Mouse (Mus musculus) kidney, adult 11 months (tissue): Measurements from ENCODE around the gene Dhx34.

ENCODE experiments used
- DNase-seq: peaks from one replicate; pipeline ENCODE4 v3.0.0; 2022

The Dhx34 gene

GRCm38 (mm10) chr7:16208781-16209665 lies 12.8 kb downstream of the Dhx34 start:
- DNase-seq, result no peak

GRCm38 (mm10) chr7:16207496-16207895 lies 14.3 kb downstream of the Dhx34 start:
- no peak for DNase-seq

DNA sequence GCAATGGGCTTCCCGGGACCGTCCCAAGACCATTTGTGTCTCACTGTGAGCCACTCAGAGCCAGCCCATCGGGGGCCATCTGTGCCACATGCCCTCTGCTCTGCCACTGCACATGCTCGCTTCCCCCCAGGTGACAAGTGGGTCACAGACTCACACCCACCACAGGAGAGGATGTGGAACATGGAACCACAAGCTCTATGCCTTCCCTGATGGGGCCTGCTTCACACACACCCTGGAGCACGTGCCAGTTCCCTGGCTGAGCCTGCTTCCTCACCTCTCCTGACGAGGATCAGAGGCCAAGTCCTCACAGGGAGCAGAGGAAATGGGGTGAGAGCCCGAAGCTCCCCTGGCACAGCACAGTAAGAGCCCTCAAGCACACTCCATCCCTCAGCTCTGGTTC lies 14.8 kb downstream of the Dhx34 start:
- DNase-seq, result no peak

DNA sequence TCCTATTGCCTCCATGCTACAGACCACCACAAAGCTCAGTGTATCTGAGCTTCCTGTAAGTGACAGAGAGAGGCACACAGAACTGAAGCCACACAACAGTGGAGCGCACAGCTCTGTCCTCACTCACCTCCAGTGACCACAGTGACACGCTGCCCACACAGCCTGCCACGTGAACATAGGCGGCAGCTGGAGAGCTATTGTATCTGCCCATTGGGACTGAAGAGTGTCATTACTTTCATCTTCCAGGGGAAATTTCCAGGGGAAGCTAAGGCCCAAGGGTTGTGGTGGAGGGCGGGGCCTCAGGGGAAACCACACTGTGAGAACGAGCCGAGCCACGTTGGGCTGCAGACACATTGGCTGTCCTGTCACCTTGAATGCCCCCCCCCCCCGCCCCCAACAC lies 17.0 kb downstream of the Dhx34 start:
- DNase-seq, result no peak

DNA sequence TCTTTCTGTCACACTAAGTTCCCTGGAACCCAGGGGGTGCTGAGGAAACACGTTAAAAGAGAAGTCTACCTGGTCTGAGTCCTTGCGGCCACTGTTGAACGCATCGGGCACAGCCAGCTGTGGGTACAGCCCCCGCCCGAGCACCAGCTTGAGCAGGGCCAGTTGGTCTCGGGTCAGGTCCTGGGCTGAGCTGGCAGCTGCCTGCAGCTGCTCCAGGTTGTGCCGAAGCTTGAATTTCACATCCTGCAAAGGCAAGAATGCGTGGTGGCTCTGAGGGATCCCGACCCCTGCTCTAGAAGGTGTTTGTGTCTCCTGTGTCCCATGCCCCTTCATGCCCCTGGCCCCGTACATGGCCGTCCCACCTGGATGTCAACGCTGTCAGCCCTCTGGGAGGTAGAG lies 18.3 kb downstream of the Dhx34 start:
- DNase-seq, result no peak

- peak; percentile 92 for DNase-seq
Observed at GRCm38 (mm10) chr7:16202756-16203504, 18.9 kb downstream of the Dhx34 start.

GRCm38 (mm10) chr7:16201136-16201535 lies 20.7 kb downstream of the Dhx34 start:
- no peak for DNase-seq

- DNase-seq, result no peak
Observed at GRCm38 (mm10) chr7:16198540-16198939, 23.3 kb downstream of the Dhx34 start.

GRCm38 (mm10) chr7:16197166-16197565 lies 24.7 kb downstream of the Dhx34 start:
- DNase-seq, result no peak

GRCm38 (mm10) chr7:16196616-16197015 lies 25.2 kb downstream of the Dhx34 start:
- DNase-seq, result no peak

GRCm38 (mm10) chr7:16193702-16194101 lies 28.1 kb downstream of the Dhx34 start:
- DNase-seq, result no peak

GRCm38 (mm10) chr7:16192315-16192714 lies 29.5 kb downstream of the Dhx34 start:
- DNase-seq, result peak; percentile 65

GRCm38 (mm10) chr7:16187494-16187893 lies 34.3 kb downstream of the Dhx34 start:
- no peak for DNase-seq

- peak; percentile 21 for DNase-seq
Observed at GRCm38 (mm10) chr7:16183663-16184062, 38.2 kb downstream of the Dhx34 start.

DNA sequence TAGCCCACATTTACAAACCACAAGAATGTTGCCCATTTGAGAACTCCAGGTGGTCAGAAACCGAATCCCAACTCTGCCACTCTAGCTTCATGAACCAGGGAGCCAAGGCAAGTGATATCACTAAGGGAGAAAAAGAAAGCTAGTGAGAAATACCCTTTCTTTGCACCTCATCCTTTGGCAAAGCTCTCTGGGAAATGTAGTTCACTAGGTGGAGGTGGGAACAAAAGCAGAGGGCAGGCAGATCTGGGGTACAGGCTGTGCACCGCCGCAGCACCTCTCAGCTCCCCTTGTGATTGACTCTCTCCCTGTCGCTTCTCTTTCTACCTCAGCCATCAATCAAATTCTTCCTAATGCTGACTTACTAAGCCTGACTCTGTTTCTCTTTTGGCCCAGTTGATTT lies 43.7 kb downstream of the Dhx34 start:
- DNase-seq, result no peak

GRCm38 (mm10) chr7:16175542-16175931 lies 46.3 kb downstream of the Dhx34 start:
- no peak for DNase-seq

DNA sequence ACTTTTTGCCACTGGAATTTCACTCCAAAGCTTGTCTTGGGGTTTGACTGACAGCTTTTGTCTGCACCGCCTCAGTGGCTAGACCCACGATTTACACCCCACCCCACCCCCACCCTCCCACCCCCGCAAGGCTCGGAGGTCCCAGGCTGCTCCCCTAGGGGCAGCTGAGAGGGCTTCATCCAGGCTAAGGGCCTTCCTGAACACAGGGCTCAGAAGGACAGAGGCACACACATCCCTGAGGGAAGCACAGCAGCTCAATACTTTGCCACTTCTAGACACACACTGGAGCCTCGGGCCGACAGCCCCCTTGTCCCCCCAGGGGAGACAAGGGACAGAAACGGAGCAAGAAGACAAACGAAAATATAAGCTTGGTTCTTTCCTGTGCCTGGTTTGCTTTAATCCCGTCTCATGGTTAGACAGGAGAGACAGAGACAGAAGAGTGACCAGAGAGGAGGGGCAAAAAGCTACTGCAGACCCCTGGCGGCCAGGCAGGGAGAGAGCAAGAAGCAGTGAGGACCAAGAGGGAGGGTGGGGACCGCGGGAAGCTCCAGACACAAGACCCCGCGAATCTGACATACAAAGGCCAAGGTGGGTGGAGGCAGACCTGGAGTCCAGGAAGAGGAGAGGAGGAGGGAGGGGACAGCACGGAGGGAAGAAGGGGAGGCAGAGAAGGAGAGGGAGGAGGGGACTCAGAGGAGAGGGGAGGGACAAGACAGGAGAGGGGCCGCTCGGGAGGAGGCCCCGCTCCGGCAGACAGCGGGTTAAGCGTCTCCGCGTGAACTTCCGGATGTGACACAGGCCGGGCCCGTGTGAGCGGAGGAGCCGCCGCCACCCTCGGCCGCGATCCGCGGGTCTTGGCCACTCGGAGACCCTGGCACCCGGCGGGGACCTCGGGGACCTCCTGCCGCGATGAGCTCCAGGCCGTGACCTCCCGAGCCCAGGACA lies 47.0 kb downstream of the Dhx34 start, which contains the start of gene Meis3:
Gene Meis3 (plus strand): TSS at position 494 of the 945 bp plus-strand sequence.
- DNase-seq, result no peak

DNA sequence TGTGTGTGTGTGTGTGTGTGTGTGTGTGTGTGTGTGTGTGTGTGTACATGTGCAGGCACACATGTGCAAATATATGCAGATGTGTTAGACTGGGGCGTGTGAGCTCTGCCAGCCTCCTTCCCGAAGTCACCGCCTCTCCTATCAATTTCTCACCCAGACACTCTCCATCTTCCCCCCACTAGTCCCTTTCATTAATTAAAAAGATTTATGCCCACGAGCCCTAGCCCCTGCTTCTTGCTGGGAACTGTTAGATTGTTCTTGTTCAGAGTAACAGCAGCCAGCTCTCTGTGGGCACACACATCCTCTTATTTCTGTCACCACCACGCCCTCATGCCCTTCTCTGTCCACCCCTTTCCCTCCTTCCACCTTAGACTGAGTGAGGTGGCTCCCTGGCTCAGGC lies 48.7 kb downstream of the Dhx34 start:
- no peak for DNase-seq

GRCm38 (mm10) chr7:16172586-16173140 lies 49.2 kb downstream of the Dhx34 start:
- DNase-seq, result no peak

DNA sequence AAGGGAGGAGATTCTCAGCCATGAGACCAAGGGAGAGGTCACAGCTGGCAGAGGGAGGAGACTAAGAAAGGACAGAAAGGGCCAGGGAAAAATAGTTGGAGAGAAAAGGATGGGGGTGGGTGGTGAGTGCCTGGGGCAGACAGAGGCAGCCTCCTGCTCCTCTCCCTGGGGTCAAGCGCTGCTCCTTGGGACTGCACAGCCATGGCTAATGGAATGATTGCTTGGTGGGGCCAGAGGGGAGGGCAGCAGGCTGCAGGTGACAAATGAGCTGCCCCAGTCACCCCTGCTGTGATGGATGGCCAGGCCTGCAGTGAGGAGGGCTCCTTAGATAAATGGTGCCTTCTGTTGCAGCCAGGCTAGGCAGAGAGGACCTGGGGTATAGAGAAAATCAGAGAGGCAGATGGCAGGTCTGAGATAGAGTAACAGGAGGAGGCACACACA lies 49.7 kb downstream of the Dhx34 start:
- DNase-seq, result no peak

DNA sequence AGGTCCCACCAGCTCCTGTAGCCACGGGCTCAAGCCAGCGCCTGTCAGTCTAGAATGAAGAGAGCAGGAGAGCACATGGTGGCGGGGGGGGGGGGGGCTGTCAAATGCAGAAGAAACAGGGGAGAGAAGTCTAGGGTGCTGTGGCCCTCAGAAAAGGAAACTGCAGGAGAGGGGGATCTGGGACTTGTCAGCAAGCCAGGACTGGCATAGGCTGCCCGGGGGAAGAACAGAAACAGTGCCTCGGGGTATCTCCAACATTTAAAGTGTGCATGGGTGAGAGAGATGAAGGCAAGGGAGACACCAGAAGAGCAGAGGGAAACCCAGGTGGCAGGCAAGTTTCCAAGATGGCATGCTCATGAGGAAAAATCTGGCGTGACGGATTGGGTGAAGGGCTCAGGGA lies 59.8 kb downstream of the Dhx34 start:
- DNase-seq, result no peak

DNA sequence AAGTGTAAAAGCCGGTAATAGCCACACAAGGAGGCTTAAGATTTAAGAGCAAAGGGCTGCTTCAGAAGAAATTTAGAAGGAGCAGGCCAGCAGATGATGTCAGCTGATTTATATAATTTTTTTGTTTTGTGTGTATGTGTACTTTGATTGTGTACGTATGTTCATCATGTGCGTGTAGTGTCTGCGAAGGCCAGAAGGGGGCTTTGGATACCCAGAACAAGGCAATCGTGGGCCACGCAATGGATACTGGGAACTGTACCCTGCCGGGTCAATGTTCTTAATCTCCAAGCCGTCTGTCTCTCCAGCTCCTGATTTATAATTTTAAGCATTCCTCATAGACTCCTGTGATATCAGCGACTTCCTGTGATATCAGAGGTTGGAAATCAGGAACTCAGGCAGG lies 60.5 kb downstream of the Dhx34 start:
- DNase-seq, result no peak

DNA sequence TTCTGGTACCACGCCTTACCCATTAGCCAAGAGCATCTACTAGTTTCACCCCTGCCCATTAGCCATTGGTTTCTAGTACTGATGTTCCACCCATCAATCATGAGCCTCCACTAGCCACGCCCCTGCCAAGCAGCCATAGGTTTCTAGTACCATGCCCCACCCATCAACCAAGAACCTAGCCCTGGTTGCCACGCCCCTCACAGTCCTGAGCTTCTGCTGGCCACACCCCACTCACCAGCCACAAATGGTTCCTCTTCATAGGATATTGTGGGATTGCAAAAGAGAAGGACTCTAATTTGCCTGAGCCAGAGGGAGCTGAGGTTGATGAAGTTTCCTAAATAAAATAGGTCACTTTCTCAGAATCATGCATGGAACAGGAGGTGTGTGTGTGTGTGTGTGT lies 61.1 kb downstream of the Dhx34 start:
- no peak for DNase-seq
